Mouse (Mus musculus): ENCODE results near the gene Rbm18. TPM values are rescaled to one million over a fixed set of nuclear protein-coding genes. Genes with fewer than 3 reads are reported as not detected.

Gene Rbm18
- polyA plus RNA-seq, 1 experiment from 2014 or later = 71.8 TPM

- Histone ChIP-seq H3K36me3 (replicated peaks) (no peaks in the 10 kb centered on the region), H3K4me3 (no peak overlapping the region), H3K27me3 (ENCODE audit: poor library complexity, severe bottlenecking) (peaks cover 32% of the 10 kb centered on the region), H3K4me1 (peaks cover 9% of the 10 kb centered on the region), H3K27ac (no peak overlapping the region), H3K9me3 (no peaks in the 10 kb centered on the region)
- WGBS = 85% methylated on average over 9 of the region's 9 CpGs
- no peak for DNase-seq (ENCODE audit: extremely low spot score, low spot score)
These were observed 53.6 kb downstream of the Rbm18 start for GRCm38 (mm10) chr2:36082802-36083580.

GRCm38 (mm10) chr2:36081446-36081845, 55.1 kb downstream of the Rbm18 start:
- no peaks in the 10 kb centered on the region for H3K9me3 ChIP-seq
- peaks cover 30% of the 10 kb centered on the region for H3K27me3 ChIP-seq (ENCODE audit: poor library complexity, severe bottlenecking)
- no peaks in the 10 kb centered on the region for H3K36me3 ChIP-seq (replicated peaks)
- peaks cover 20% of the 10 kb centered on the region for H3K4me1 ChIP-seq
- 31% methylated on average over 9 of the region's 9 CpGs for WGBS
- DNase-seq (ENCODE audit: extremely low spot score, low spot score) = no peak
- H3K4me3 ChIP-seq = no peak overlapping the region
- no peak overlapping the region for H3K27ac ChIP-seq

GRCm38 (mm10) chr2:36077160-36077761, 59.3 kb downstream of the Rbm18 start:
- 29% methylated on average over 11 of the region's 11 CpGs for whole genome bisulfite sequencing
- Histone ChIP-seq H3K27ac (no peak overlapping the region), H3K9me3 (no peaks in the 10 kb centered on the region), H3K36me3 (replicated peaks) (no peaks in the 10 kb centered on the region), H3K4me3 (no peak overlapping the region), H3K4me1 (peaks cover 20% of the 10 kb centered on the region), H3K27me3 (ENCODE audit: poor library complexity, severe bottlenecking) (peaks cover 21% of the 10 kb centered on the region)
- DNase-seq (ENCODE audit: extremely low spot score, low spot score) = no peak

- H3K4me3 ChIP-seq = no peak overlapping the region
- H3K9me3 ChIP-seq = no peaks in the 10 kb centered on the region
- H3K36me3 ChIP-seq (replicated peaks) = no peaks in the 10 kb centered on the region
- H3K27me3 ChIP-seq (ENCODE audit: poor library complexity, severe bottlenecking) = peaks cover 17% of the 10 kb centered on the region
- WGBS = 93% methylated on average over 5 of the region's 5 CpGs
- H3K4me1 ChIP-seq = peaks cover 14% of the 10 kb centered on the region
- H3K27ac ChIP-seq = no peak overlapping the region
- DNase-seq (ENCODE audit: extremely low spot score, low spot score) = no peak
These were observed 61.4 kb downstream of the Rbm18 start for GRCm38 (mm10) chr2:36075210-36075609.

- WGBS = 71% methylated on average over 3 of the region's 3 CpGs
- H3K27me3 ChIP-seq (ENCODE audit: poor library complexity, severe bottlenecking) = peaks cover 17% of the 10 kb centered on the region
- H3K4me3 ChIP-seq = no peak overlapping the region
These were observed 62.8 kb downstream of the Rbm18 start for GRCm38 (mm10) chr2:36073781-36074180.

GRCm38 (mm10) chr2:36071660-36072305, 64.8 kb downstream of the Rbm18 start:
- H3K4me3 ChIP-seq = no peak overlapping the region
- no peak for DNase-seq (ENCODE audit: extremely low spot score, low spot score)
- 81% methylated on average over 8 of the region's 8 CpGs for WGBS
- H3K4me1 ChIP-seq = peaks cover under 1% of the 10 kb centered on the region; the same call in 1 of the 2 replicates
- no peak overlapping the region for H3K27ac ChIP-seq
- H3K9me3 ChIP-seq = no peaks in the 10 kb centered on the region
- peaks cover 1% of the 10 kb centered on the region; the same call in 1 of the 2 replicates for H3K27me3 ChIP-seq (ENCODE audit: poor library complexity, severe bottlenecking)
- no peaks in the 10 kb centered on the region for H3K36me3 ChIP-seq (replicated peaks)

More at GRCm38 (mm10) chr2:36073781-36074180, 62.8 kb downstream of the Rbm18 start:
- DNase-seq (ENCODE audit: extremely low spot score, low spot score) = no peak
- Histone ChIP-seq H3K9me3 (no peaks in the 10 kb centered on the region), H3K4me1 (peaks cover 14% of the 10 kb centered on the region), H3K36me3 (replicated peaks) (no peaks in the 10 kb centered on the region), H3K27ac (no peak overlapping the region)

- no peak overlapping the region for H3K4me3 ChIP-seq
- H3K27ac ChIP-seq = no peak overlapping the region
- H3K9me3 ChIP-seq = no peaks in the 10 kb centered on the region
- no peaks in the 10 kb centered on the region for H3K36me3 ChIP-seq (replicated peaks)
- DNase-seq (ENCODE audit: extremely low spot score, low spot score) = no peak
- H3K4me1 ChIP-seq = no peaks in the 10 kb centered on the region
- WGBS = 76% methylated on average over 9 of the region's 9 CpGs
- no peaks in the 10 kb centered on the region for H3K27me3 ChIP-seq (ENCODE audit: poor library complexity, severe bottlenecking)
These were observed 69.4 kb downstream of the Rbm18 start for GRCm38 (mm10) chr2:36067132-36067531.

Other genes starting within 250 kb of the Rbm18 start
- gene Ttll11, start 156.9 kb downstream of the Rbm18 start, polyA plus RNA-seq (2016; fragmentation: Nextera tagmentation; extraction: Ambion mirVana) = 0.75 and 0.95 TPM in 2 replicates
- gene Ndufa8, start 87.4 kb downstream of the Rbm18 start, polyA plus RNA-seq (2016; fragmentation: Nextera tagmentation; extraction: Ambion mirVana) = 189 and 195 TPM in 2 replicates
- gene Morn5, start 87.3 kb downstream of the Rbm18 start, polyA plus RNA-seq (2016; fragmentation: Nextera tagmentation; extraction: Ambion mirVana) = 0.56 TPM in 1 of 2 replicates, not detected in the other
- gene Lhx6, start 31.4 kb downstream of the Rbm18 start, polyA plus RNA-seq (2016; fragmentation: Nextera tagmentation; extraction: Ambion mirVana) = 2.2 and 2.8 TPM in 2 replicates
- gene Mrrf, start 384 bp downstream of the Rbm18 start, polyA plus RNA-seq (2016; fragmentation: Nextera tagmentation; extraction: Ambion mirVana) = 24.2 and 28.7 TPM in 2 replicates
- gene Ptgs1, start 93.7 kb upstream of the Rbm18 start, polyA plus RNA-seq (2016; fragmentation: Nextera tagmentation; extraction: Ambion mirVana) = 2.2 and 3.6 TPM in 2 replicates
- gene Olfr338, start 236.7 kb upstream of the Rbm18 start, polyA plus RNA-seq (2016; fragmentation: Nextera tagmentation; extraction: Ambion mirVana) = not detected in 2 replicates